Mouse (Mus musculus) kidney, postnatal 14 days (tissue): ENCODE measurements around the gene 2010003K11Rik.
"Not testable (repeated sequence)": the region's sequence is repeated elsewhere in the genome, so short reads cannot be mapped to it uniquely, and the experiment has no call there.

Experiments
- DNase-seq: peaks from one replicate; pipeline ENCODE4 v3.0.0; 2022; ENCODE audit warnings: mixed read lengths

Gene 2010003K11Rik

GRCm38 (mm10) chr19:4455071-4455800, 43.1 kb downstream of the 2010003K11Rik start:
- no peak for DNase-seq

DNA sequence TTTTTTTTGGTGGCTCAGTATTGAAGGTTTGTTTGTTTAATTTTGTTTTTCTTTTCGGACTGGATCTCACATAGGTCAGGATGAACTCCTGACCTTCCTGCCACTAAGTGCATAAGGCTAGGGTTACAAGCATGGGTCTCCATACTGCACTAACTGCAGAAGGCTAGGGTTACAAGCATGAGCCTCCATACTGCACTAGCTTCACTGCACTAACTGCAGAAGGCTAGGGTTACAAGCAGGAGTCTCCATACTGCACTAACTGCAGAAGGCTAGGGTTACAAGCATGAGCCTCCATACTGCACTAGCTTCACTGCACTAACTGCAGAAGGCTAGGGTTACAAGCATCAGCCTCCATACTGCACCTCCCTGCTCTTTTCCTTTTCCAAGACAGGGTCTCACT, 44.3 kb downstream of the 2010003K11Rik start:
- not testable (repeated sequence) for DNase-seq

- no peak for DNase-seq
Measured at GRCm38 (mm10) chr19:4452525-4452924, 45.9 kb downstream of the 2010003K11Rik start.

DNA sequence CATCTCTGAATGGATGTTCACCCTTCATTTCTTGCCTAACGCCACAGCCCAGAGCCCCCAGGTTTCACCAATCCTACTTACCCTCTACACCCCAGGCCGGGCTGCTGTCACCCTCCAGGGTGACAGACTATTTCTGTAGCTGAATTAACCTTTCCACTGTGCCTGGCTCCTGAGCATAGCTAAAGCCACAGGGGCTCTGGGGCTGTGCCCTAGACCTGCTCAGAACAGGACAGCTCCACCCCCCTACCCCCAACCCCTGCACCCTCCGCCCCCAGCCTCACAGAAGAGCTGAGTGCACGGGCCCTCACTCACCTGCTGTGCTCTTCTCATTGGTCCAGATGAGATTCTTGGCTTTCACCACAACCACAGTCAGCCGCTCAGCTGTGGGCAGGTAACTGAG, 46.4 kb downstream of the 2010003K11Rik start:
- DNase-seq, result no peak

DNA sequence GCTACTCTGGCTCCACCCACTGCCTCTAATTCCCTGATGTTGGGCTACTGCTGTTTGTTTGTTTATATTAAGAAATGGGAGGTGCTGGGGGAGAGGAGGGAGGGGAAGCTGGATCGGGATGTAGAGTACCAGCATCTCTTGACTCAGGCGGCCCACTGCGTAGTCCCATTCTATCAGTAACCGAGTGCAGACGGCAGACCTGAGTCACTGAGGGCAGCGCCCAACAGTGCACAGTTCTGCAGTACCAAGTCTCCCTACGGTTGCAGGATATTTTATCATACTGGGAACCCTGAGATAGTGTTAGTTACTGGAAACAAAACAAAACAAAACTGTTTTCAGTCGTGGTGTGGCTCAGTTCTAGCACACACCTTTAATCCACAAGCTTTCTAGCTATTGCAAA, 47.3 kb downstream of the 2010003K11Rik start:
- no peak for DNase-seq

GRCm38 (mm10) chr19:4450666-4451065, 47.7 kb downstream of the 2010003K11Rik start:
- DNase-seq, result no peak

DNA sequence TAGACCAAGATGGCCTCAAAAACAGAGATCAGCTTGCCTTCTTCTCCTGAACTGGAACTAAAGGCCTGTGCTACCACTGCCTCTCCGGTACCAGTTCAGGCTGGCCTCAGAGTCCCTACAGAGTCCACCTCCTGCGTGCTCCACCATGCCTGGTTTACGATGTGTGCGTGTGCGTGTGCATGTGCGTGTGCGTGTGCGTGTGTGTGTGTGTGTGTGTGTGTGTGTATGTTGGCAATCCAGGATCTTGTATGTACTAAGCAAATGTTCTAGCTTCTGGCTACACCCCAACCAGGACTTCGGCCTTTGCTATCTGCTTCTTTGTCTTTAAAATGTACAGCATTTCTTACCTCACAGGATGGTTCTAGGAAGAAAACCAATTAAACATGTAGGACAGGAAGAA, 49.2 kb downstream of the 2010003K11Rik start:
- no peak for DNase-seq

DNA sequence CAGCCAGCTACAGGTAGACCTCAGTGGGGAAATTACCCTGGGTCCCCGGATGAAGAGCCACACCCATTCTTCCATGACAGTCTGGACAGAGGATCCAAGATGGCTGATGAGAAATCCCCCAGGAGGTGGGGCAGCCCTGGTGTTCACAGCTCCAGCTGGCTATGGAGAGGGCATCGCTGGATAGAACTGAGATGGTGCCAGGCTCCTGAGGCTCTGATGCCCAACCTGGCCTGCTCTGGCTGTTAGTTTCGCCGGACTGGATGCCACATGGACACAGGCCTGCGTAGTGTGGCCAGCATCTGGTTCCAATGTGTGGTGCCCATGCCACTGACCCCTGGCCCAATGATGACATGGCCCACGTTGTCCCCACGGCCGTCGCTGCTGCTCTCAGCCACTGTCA, 50.9 kb downstream of the 2010003K11Rik start:
- no peak for DNase-seq
